Mouse (Mus musculus) kidney, adult 11 months (tissue): ENCODE data around the gene Lrrc8c.
A peak's percentile ranks its signal among the peaks of the same experiment; 100 is the strongest.
"Not testable (repeated sequence)": the region's sequence is repeated elsewhere in the genome, so short reads cannot be mapped to it uniquely, and the experiment has no call there.

ENCODE experiments used
- DNase-seq: peaks from one replicate; pipeline ENCODE4 v3.0.0; 2022

Gene Lrrc8c

GRCm38 (mm10) chr5:105609683-105610082, 90.5 kb downstream of the Lrrc8c start:
- no peak for DNase-seq

GRCm38 (mm10) chr5:105613002-105613401, 93.8 kb downstream of the Lrrc8c start:
- DNase-seq, result no peak

DNA sequence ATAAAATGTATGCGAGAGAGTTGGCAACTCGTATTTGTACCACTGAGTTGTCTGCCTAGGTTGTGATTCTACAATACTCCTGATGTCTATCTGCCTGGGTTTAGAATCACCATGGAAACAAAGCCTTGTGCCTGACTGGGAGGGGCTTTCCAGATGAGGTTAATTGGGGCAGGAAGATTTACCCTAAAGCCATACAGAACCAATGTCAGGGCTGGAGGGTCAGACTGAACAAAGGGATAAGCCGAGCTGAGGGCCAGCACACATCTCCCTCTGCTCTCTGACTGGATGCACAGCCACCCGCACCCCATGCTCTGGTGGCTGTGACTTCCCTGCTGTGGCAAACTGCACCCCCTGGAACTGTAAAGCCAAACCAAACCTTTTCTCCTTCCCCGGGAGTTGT, 94.8 kb downstream of the Lrrc8c start:
- no peak for DNase-seq

- no peak for DNase-seq
Measured at GRCm38 (mm10) chr5:105614682-105615434, 95.7 kb downstream of the Lrrc8c start.

DNA sequence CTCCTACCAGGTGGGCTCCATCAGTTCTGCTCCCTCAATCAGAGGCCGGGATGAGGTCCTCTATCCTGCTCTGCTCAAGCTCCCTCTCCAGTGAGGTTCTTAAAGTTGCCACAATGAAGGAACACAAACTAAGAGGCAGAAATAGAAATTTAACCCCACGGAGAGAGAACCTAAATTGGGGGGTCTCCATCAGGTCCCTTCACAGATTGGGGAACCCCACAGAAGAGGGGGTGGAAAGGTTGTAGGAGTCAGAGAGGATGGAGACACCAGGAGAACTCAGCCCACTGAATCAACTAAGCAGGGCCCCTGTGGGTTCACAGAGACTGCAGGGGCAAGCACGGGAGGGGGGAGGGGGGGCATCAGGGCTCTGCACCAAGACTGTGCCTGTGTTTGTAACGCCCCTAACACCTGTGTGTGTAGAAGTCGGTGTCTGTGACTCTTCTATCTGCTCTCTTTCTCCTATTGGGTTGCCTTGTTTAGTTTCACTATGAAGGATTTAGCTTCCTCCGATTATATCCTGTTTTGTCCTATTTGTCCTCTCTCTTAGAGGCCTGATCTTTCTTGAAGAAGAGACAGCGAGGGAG, 96.8 kb downstream of the Lrrc8c start:
- DNase-seq, result no peak

DNA sequence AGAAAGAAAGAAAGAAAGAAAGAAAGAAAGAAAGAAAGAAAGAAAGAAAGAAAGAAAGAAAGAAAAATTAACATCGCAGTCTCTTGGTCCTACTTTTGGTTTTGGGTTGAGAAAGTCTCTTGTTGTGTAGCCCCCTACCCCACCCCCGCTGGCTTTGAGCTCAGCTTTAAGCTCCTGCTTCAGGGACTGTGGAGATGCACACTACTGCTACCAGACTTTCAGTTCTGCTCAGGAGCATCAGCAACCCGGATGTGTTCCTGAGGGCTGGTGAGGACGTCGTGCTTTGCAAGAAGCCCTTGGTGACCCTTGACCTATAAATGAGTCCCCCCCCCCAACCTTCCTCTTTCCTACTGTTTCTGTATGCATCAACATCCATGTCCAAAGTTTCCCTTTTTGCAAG, 97.3 kb downstream of the Lrrc8c start:
- no peak for DNase-seq

GRCm38 (mm10) chr5:105618510-105618909, 99.3 kb downstream of the Lrrc8c start:
- DNase-seq, result no peak

GRCm38 (mm10) chr5:105619666-105620065, 100.5 kb downstream of the Lrrc8c start:
- DNase-seq, result no peak

DNA sequence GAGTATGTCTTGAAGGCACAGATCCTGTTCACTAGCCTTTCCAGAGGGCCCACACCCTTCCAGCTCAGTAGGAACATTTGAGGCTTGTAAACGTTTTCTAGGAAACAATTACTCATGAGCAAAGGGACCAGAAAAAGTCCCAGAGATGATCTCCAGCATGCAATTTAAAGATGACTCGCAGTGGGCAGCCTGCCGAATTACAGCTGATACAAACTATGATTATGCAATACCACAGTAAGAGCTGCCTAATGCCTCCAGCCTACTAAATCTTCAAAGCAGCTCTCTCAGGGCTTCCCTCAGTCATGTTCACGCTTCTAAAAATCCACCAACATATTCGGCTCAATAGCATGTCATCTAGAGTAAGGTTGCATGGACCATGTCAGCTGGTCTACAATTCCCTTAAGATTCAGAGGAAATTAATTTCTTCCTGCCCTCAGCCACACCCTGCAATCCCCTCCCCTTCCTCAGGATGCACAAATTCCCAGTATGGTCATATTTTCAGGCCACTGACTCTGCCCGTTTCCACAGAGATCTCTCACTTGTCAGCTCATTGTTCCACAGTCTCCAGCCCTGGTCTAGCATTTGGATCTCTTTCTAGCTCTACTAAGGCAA, 101.4 kb downstream of the Lrrc8c start:
- peak; percentile 71 for DNase-seq

DNA sequence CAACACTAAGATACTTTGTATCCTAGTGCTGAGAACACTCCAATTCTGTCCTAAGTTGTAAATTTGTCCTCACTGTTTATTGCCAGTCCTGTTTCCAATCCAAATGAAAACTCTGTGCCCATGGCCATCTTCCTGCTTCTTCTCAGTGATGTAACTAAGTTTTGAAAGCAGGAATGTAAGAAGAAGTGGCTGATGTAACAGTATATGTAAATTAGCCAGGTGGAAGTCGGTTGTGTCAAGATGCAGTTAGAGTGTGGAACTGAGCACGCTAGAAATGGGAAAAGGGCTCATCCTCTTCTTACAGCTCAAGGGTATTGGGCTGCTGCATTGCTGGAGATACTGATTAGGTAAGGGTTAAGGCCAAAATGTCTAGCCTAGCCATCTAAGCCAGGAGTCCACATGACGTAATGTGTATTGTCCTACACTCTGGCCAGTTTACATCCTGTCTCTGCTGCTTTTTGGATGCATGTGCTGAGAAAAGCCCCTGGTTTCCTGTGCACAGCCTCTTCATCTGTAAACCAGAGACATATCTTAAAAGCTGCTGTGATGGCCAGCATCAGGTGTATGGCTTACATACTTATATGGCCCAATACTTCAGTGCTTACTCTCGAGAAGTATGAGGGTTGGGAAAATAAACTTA, 104.0 kb downstream of the Lrrc8c start:
- no peak for DNase-seq

DNA sequence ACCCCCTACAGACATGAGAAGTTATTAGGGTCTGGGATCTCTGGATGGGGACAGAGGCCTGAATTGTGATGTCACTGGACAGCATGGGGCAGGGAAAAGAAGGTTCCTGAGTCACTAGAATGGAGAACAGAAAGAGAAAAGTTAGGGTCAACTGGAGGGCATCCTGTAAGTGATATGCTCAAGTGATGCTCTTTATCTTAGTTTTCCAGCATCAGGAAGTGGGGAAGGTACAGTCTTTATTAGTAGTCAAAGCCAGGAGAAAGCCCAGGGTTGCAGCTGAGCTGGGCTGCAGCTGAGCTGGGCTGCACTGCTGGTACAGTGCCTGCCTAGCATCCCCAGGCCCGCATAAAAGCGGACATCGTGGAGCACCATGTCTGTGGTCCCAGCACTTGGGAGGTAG, 105.1 kb downstream of the Lrrc8c start:
- DNase-seq, result no peak

- DNase-seq, result peak; percentile 57
Measured at GRCm38 (mm10) chr5:105625504-105626150, 106.4 kb downstream of the Lrrc8c start.

DNA sequence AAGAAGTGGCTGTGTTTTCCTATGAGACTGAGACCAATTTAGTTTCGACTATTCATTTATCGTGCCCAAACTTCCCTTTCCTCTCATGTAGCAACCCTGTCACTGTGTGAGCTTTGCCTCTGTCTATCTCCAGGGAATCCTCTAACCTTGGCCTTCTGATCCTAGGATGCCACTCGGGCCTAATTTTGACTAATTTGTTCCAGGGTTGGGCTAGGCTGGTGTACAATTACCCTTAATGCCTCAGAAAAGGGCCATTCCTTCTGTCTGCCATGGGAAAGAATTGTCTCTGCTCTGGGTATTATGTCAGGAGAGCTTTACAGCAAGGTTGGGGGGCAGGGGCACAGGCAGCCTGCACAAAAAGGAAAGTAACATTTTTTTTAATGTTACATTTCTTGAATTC, 107.2 kb downstream of the Lrrc8c start:
- no peak for DNase-seq

DNA sequence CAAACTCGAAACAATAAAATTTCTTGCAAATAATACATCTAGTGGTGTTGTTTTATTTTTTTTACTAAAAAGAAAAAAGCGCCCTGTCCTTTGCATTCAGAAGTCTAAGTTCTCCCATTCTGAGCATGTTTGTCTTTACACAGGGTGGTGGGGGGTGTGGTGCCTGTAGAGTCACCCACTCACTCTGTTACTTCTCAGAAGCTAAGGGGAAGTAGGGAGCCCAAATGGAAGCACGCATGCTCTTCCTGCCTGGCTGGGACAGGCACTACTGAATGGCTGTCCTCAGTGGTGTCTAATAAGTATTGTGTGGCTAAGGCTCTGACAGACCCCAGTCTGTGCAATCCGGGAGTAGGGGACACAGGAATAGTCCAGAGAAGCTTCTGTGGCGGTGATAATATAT, 107.9 kb downstream of the Lrrc8c start:
- DNase-seq, result no peak

GRCm38 (mm10) chr5:105629955-105630354, 110.8 kb downstream of the Lrrc8c start:
- DNase-seq, result no peak

DNA sequence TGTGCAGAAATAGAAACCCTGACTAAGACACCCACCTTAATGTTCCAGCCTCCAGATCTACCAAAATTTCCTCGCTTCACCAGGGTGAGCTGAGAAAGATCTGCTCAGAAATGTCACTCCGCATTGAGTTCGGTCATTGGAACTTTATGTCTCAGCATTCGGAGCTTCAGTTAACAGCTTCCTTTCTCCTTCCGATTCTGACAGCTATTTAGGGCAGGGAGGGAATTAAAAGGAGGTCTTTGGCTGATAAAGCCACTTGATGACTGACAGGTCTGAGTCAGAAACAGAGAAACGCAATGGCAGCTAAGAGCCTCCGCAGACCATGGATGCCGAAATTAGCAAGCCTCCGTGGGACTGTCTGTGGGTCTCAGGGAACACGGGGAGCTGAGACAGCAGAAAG, 112.9 kb downstream of the Lrrc8c start:
- DNase-seq, result no peak

DNA sequence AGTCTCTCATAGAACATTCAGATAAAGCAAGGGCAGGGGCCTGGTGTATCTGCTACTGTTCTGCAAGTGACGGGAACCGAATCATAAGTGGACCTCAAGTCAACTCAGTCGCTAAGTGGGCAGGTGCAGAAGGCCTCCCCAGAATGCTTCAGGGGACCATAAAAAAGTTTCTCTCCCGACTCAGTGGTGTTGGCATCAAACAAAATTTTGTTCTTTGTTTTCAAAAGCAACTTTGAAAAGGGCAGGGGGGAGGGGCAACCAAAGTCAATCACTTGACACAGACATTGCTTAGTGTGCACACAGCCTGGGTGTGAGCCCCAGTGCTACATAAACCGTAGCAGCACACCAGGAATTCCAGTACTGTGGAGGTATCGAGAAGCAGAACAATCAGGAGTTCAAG, 116.4 kb downstream of the Lrrc8c start:
- no peak for DNase-seq

- DNase-seq, result no peak
Measured at GRCm38 (mm10) chr5:105636484-105637191, 117.5 kb downstream of the Lrrc8c start.

DNA sequence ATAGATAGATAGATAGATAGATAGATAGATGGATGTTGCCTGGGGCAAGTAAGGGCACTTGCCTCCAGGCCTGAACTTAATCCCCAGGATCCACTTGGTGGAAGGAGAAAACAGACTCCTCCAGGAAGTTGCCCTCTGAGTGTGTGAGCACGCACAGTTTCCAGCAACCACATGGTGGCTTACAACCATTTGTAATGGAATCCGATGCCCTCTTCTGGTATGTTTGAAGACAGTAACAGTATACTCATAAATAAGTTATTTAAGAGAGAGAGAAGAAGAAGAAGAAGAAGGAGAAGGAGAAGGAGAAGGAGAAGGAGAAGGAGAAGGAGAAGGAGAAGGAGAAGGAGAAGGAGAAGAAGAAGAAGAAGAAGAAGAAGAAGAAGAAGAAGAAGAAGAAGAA, 119.1 kb downstream of the Lrrc8c start:
- not testable (repeated sequence) for DNase-seq

GRCm38 (mm10) chr5:105638916-105639315, 119.7 kb downstream of the Lrrc8c start:
- no peak for DNase-seq

DNA sequence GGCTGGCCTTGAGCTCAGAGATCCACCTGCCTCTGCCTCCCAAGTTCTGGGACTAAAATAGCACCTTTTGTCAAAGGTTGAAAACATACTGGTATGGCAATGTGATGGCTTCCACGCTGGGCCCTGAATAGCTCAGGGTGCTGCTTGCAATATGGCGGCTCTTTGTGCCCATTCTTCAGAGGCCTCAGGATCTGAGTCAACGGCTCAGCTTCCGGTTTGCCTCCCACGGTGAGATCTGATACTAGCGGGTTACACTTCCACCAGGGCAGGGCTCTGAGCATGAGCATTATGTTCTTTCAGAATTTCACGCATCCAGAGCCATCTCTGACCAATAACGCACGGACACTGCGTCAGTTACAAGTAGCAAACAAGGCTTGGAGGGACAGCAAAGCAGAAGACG, 120.2 kb downstream of the Lrrc8c start:
- DNase-seq, result no peak

DNA sequence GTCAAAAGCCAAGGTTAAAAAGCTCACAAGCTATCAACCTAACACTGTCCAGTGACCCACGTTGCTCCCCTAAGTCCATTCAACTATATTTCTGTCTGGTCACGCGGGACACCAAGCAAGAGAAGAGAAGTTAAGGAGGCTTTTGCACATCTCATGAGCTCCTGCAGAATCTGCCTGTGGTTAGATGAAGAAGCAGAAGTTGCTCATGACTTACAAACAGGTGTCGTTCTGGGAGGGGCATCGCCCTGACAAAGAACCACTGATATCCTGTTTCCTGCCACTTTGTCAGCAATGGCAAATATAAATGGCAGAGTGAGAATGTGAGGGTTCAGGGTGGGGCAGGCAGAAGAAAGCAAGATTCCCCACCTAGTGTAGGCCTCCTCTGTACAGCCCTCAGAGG, 123.3 kb downstream of the Lrrc8c start:
- no peak for DNase-seq

GRCm38 (mm10) chr5:105643276-105643675, 124.1 kb downstream of the Lrrc8c start:
- DNase-seq, result no peak
